Mouse (Mus musculus) G1E (cell line): Measurements from ENCODE around the gene Smim13.

Source experiments
- CTCF ChIP-seq: IDR thresholded peaks from 2 replicates; pipeline ENCODE4 v1.5.1; 2012; ENCODE audit warnings: low read depth, low read length, inconsistent platforms, mixed read lengths
- GATA1 ChIP-seq: IDR thresholded peaks from 2 replicates; pipeline ENCODE4 v1.6.1; 2012; ENCODE audit warnings: borderline replicate concordance, low read length, inconsistent platforms, mixed read lengths
- TAL1 ChIP-seq: conservative IDR thresholded peaks from 2 replicates; pipeline ENCODE4 v1.6.1; 2012; ENCODE audit warnings: low read depth, low read length, inconsistent platforms, mixed read lengths

GRCm38 (mm10) chr13:41263304-41264006, 13.8 kb downstream of the Smim13 start:
- TF ChIP-seq TAL1 (no peak), CTCF (no peak), GATA1 (no peak)
